Mouse (Mus musculus) cerebellum, adult 18-20 months (tissue): Measurements from ENCODE around the gene Atf6.

Experiments
- DNase-seq, 2 experiments: peaks; one replicate each; pipeline ENCODE4 v3.0.0; 2021

Gene Atf6

GRCm38 (mm10) chr1:170882915-170883485 is 15.4 kb upstream of the Atf6 start:
- no peak for DNase-seq

- DNase-seq = no peak
Measured at GRCm38 (mm10) chr1:170876906-170877305, 9.3 kb upstream of the Atf6 start.

- no peak for DNase-seq
Measured at GRCm38 (mm10) chr1:170875676-170876075, 8.1 kb upstream of the Atf6 start.

- DNase-seq = no peak
Measured at GRCm38 (mm10) chr1:170871961-170872360, 4.4 kb upstream of the Atf6 start.

- DNase-seq = no peak
Measured at GRCm38 (mm10) chr1:170871402-170871801, 3.8 kb upstream of the Atf6 start.

GRCm38 (mm10) chr1:170868905-170869283 is 1.3 kb upstream of the Atf6 start:
- no peak for DNase-seq

- peak; percentile 89 to 90 for DNase-seq
Measured at GRCm38 (mm10) chr1:170868107-170868904, 735 bp upstream of the Atf6 start.

- no peak for DNase-seq
Measured at GRCm38 (mm10) chr1:170866992-170867690, 430 bp downstream of the Atf6 start.

- DNase-seq = no peak
Measured at GRCm38 (mm10) chr1:170865406-170865805, 2.2 kb downstream of the Atf6 start.

- DNase-seq = no peak
Measured at GRCm38 (mm10) chr1:170864754-170865153, 2.8 kb downstream of the Atf6 start.

- no peak for DNase-seq
Measured at GRCm38 (mm10) chr1:170864234-170864633, 3.3 kb downstream of the Atf6 start.

GRCm38 (mm10) chr1:170863033-170863432 is 4.5 kb downstream of the Atf6 start:
- DNase-seq = no peak

GRCm38 (mm10) chr1:170862435-170862717 is 5.2 kb downstream of the Atf6 start:
- DNase-seq = no peak

- no peak for DNase-seq
Measured at GRCm38 (mm10) chr1:170861671-170862434, 5.7 kb downstream of the Atf6 start.

- DNase-seq = no peak
Measured at GRCm38 (mm10) chr1:170858872-170859271, 8.7 kb downstream of the Atf6 start.

GRCm38 (mm10) chr1:170857369-170857768 is 10.2 kb downstream of the Atf6 start:
- peak; percentile 30 to 44 for DNase-seq

- no peak for DNase-seq
Measured at GRCm38 (mm10) chr1:170855056-170855760, 12.4 kb downstream of the Atf6 start.

GRCm38 (mm10) chr1:170853604-170854003 is 14.0 kb downstream of the Atf6 start:
- DNase-seq = no peak

GRCm38 (mm10) chr1:170850637-170851624 is 16.6 kb downstream of the Atf6 start:
- no peak for DNase-seq

- no peak for DNase-seq
Measured at GRCm38 (mm10) chr1:170850007-170850406, 17.6 kb downstream of the Atf6 start.
